Mouse (Mus musculus) brain, adult 2 months (tissue): ENCODE results near the gene Arpin.

Experiments
- DNase-seq: peaks from one replicate; pipeline ENCODE4 v3.0.0; 2011; ENCODE audit warnings: low read depth, low spot score

Gene Arpin

DNA sequence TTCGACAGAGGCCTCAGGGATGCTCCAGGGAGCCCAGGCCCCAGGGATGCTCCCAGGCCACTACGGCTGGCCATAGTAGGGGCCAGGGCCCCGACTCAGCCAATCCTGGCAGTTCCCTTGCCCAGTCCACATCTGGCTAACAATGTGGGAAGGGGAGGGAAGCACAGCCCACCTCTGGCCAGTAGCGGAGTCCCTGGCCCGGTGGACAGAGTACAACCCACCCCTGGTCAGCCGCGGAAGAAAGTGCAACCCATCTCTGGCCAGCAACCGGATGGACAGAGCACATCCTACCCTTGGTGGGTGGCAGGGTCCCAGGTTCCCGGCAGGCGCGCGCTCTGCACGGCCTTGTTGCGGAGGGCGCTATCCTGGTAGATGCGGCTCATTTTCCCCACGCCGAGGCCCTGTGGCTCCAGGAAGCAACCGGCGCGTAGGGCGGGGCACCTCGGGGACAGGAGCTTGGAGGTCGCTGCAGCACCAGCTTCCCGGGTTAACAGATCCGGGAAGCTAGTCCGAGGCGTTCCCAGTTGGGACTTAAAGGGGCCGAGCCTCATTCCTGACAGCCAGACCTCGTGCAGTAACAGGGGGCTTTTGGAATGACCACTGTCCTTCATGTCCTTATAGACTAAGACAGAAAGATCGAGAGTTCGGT is at the start of gene Arpin:
Gene Arpin (minus strand): TSS at position 498 of the 649 bp plus-strand sequence.
- peak; percentile 91 for DNase-seq

DNA sequence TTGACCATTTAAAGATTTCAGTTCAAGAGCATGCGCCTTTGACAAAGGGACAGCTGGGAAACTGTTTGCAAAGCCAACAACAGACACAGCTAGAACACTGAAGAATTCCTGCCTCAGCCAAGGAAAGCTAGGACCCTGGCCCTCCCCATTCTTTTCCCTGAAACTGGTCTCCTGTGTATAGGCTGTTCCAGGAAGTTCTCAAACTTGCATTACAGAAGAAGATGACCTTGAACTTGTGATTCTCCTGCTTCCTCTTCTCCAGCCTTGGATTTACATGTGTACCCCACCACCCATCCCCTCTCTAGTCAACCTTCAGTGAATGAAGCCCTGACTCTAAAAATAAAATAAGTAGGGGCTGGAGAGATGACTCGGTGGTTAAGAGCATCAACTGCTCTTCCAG is 40.2 kb upstream of the Arpin start:
- no peak for DNase-seq

DNA sequence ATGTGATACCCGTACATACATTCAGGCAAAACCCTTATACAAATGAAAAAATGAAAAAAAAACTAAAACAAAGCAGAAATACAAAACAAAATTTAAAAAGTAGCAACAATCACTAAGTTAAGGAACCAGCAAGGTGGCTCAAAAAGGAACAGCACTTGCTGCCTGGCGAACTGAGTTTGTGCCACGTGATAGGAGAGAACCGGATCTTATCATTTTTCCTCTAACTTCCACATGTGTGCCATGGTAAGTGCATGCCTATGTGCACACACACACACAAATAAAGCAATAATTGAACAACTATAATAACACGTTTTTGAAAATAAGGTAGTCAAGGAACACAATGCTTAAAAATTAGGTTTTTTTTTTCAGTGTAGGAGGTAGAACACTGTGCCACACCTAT is 37.0 kb upstream of the Arpin start:
- DNase-seq, result no peak

DNA sequence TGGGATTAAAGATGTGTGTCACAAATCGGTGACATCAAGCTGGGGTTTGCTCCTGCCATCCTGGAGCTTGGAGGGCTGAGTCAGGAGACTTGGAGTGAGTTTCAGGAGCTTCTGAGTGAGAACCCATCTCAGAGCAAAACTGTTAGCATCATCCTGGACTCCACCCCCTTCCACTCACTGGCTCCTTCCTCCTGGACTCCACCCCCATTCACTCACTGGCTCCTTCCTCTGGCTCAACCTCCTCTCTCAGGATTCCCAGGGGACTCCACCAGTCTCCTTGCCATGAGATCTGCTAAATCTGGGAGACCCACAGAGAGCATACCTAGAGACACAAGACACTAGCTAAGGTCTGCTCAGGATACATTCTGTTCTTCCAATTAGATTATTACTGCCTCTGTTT is 35.2 kb upstream of the Arpin start:
- no peak for DNase-seq

DNA sequence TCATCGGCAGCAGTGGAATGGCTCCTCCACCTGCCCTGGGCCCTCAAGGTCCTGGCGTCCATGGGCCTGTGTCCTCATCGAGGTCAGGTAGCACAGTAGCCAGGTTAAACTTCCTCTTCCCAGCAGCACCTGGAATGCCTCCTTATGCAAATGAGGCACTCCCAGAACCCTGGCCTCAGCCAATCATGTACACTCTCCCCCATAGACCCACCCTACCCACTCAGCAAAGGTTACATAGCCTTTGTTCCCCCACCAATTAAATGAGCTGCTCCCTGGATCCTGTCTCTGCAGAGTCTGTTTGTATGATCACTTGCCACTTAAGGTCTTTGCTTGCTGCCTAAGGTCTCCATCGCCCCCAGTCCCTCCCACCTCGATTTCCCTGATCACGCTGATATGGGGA is 33.2 kb upstream of the Arpin start:
- no peak for DNase-seq

DNA sequence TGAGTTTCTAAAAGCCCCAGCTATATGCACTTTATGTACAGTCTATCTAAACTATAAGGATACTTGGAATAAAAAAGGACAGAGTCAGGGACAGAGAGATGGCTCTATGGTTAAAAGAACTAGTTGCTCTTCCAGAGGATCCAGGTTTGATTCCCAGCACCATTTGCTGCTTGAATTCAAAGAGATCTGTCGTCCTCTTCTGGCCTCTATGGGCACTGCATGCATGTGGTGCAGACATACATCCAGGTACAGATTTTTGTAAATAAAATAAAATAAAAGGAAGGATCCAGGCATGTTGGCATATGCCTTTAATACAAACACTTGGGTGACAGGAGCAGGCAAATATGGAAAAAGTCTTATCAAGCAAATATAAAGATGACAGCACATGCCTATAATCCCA is 26.4 kb upstream of the Arpin start:
- no peak for DNase-seq

DNA sequence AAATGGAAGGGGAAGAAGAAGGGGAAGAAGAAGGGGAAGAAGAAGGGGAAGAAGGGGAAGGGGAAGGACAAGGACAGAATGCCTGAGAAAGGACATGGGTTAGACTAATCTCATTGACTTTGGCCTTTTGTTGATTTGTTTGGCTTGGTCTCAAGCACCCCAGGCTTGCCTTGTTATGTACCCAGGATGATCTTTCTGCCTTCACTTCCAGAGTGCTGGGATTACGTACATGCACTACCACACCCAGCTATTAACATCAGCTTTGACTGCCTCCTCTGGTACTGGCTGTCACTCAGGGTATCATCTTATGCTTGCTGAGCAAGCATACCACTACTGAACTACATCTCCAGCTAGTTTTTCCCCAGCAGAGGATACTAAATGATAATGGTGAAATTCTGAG is 21.0 kb upstream of the Arpin start:
- no peak for DNase-seq

DNA sequence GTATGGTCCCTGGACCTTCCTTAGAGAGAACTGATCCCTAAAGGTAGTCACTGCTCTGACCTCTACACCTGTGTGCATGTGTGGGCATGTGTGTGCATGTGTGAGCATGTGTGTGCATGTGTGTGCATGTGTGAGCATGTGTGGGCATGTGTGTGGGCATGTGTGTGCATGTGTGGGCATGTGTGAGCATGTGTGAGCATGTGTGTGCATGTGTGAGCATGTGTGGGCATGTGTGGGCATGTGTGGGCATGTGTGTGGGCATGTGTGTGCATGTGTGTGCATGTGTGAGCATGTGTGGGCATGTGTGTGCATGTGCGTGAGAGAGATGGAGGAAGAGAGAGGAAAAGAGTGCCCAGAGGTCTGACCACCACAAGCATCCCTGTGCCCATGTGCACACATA is 19.7 kb upstream of the Arpin start:
- no peak for DNase-seq

DNA sequence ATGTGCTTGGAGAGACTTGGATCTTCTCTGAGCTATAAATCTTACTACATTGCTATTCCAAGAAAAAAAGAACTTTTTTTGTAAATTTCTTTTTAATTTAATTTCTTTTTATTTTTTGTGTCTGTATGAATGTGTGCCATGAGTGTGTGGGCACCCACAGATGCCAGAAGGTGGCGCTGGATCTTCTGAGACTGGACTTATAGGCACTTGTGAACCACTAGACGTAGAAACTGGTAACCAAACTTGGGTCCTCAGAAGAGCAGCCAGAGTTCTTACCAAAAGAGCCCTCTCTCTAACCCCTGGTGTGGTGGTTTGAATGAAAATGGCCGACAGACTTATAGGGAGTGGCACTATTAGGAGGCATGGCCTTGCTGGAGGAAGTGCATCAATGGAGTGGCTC is 15.9 kb upstream of the Arpin start:
- no peak for DNase-seq

DNA sequence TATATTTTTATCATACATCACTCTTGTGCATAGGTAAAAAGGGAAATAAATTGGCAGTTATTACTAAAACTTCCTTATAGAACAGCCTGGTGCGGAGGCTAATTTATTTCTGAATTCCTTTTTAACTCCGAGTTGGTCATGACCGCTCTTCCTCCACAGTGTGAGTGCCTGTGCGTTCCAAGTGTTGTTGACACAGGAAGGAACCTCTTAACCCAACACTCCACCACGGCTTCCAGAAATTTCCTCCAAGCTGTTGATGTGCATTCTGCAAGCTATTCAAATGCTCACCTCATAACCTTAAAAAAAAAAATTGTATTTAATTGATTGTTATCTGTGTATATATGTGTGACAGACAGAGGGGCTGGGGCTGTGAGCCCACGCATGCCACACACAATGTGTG is 15.1 kb upstream of the Arpin start:
- no peak for DNase-seq

DNA sequence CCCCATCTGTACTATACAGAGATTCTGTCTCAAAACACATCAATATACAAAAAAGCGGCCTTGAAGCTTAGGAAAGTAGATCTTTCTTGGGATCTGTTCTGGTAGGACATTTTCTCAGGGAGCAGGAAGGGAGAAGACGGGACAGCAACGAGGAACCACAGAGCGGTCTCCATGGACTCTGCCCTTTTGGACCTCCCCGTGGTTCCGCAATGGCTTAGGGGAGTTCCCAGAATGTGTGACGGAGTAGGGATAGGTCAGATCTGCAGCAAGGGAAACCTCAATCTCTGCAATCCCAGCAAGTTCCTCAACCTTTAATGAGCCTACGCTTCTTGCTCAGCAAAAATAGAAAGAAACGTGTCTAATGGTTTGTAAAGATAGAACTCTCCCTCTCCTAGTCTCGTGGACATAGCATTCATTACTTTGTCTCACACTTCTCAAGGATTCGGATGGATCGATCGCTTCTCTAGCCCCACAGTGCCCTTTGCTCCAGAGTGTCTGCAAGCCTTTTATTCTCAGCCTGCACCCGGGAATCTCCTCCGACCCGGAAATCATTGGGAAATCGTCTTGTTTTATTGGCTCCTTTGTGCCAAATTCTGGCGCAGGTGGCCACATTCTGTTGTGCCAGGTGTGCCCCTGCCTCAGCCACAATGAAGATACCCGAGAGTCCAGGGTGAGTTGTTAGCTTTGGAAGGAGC is 499 bp upstream of the Arpin start:
- peak; percentile 69 for DNase-seq

DNA sequence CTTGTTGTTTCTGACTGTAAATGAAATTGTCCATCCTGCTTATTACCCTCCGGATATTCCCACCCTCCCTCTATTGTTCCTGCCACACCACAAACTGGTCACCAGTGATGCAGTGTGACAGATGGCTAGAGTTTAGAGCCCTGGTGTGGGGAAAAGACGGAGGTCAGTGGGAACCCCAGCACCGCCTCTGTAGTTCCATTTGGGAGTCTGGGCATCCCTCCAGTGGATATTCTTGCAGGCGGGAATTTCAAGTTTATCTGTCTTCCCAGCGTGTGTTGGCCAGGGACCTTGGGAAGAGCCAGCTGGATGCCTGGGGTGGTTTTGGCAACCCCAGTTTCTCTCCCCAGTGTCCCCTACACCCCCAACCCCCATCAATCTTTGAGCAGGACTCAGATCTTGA is 698 bp downstream of the Arpin start:
- DNase-seq, result peak; percentile 73

DNA sequence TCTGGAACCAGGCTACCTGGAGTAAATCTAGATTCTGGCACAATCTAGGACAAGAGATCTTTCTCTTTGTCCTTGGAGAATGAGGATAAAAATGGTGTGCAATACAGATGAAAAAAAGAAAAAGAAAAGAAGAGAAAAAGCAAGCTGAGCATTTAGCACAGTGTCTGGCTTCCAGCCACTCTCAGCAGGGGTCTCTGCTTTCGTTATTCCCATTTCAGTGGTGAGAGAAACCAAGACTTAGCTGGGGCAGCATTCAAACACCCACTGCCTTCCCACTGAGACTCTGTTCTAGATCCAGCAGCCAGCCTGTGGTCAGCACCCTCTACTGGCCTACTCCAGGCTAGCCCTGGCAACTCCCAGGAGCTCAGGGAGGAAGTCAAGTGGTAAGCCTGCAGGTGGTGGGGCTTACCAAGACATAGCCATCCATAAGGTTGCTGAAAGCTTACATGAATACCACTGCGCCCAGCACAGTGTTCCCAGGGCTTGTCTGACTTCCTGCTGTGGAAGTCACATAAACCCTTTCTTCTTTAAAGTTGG is 6.6 kb downstream of the Arpin start:
- peak; percentile 33 for DNase-seq

DNA sequence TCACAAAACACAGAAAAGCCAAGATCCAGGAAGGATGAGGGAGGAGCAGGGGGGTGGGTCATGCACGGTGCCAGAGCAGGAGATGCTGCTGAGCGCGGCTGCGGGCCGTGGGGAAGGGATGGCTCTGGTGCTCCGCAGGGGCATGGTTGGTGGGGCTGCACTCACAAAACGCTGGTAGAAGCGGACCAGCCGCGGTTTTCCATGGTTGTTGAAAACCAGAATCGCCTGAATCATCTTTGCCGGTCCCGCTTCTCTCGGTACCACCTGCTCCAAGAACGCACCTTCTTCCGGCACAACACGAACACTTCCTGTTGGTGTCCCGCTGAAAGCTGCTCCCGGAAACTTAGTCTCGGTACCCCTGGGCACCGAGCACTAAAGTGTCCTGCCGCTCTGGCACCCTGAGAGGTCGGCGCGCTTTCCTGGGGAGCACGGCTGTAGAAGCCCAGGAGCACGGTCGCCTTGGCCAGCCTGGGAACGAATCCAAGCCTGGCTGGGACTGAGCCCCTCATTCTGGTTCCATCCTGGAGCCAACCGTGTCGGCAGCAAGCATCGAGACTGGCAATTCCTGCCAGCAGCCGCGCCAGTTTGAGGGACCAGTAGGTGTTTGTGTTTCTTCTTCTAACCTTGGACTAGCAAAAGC is 14.7 kb downstream of the Arpin start, which contains the start of gene Ap3s2:
Gene Ap3s2 (minus strand): TSS at position 306 of the 640 bp plus-strand sequence.
- DNase-seq, result peak; percentile 97

DNA sequence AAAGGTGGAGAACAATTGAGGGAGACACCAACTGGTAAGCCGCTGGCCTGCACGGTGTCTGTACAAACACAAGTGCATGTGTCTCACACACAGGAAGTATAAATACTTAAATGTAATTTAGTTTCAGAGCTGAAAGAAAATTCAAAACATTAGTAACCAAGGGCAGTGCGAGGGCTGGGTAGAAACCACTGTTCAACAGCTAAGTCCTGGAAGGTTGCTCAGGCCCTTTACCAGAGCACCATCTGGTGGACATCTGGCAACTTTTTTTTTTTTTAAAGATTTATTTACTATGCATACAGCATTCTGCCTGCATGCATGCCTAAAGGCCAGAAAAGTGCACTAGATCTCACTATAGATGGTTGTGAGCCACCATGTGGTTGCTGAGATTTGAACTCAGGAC is 20.6 kb downstream of the Arpin start:
- peak; percentile 55 for DNase-seq

DNA sequence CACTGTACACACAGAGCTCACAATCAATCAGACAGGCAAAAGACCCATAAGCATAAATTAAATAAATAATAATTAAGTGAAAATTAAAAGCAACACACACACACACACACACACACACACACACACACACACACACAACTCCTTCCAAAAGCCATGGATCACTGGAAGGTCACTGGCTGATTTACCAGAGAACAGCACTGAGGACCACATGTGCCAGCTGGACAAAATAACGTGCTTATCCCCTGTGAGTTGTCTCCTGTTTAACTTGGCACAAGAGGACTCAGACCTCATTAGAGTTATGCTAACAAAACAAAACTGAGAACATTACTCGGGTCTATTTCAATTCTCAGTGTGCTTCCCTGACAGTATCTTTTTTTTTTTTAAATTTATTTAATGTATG is 27.8 kb downstream of the Arpin start:
- DNase-seq, result no peak

DNA sequence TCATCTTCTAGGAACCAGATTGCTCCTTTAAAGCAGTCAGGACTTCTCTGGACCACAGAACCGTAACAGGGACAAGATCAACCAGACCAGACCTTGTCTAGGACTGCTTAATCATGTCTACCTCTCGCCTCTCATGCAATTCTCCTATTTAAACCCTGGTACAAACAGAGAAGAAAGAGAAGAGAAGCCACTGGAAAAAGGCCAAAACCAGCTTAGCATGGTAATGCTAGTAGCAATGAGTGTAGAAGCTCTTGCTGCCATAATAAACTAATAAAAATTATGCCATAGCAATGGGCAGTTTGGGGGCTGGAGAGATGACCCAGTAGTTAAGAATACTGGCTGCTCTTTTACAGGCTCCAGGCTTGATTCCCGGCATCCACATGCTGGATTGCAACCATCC is 28.2 kb downstream of the Arpin start:
- no peak for DNase-seq

DNA sequence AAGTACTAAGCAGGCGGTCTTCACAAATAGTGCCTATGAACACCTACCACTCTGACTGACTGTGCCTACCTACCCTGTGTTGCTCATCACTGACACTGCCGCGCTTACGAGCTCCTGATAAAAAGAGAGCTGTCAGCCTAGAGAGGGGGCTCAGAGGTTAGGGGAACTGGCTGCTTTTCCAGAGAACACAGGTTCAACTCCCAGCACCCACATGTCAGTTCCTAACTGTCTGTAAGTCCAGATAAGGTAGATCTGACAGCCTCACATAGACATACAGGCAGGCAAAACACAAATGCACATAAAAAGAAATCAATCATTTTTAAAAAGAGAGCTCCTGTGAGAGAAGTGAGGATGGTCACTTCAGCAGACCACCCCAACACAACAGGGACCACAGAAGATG is 30.0 kb downstream of the Arpin start:
- DNase-seq, result no peak

DNA sequence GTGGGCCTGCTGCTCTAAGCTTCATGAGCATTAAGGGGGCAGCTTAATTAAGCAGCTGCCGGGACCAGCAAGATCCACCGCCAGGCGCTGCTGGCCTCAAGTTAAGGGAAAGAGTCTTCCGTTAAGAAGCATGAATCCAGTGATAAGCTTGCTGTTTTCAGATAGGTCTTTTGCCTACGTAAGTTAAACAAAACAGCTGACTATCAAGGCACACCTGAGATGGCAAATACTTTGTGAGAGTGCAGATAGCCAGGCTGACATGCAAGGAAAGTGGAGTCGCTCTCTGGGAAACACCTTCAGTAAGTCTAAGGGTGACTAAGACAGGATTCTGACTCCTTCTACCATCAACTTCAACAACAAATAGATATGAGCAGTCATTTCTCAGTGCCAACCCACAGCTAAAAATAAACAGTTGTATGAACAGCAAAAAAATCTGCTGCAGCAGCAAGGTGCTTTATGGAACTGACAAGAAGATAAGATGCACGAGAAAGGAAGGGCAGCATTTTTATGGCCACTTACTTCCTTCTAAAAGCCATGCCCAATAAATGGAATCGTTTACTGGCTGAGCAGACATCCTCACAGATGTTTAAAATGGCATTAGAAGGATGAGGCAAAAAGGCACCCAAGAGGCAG is 31.9 kb downstream of the Arpin start:
- DNase-seq, result no peak

DNA sequence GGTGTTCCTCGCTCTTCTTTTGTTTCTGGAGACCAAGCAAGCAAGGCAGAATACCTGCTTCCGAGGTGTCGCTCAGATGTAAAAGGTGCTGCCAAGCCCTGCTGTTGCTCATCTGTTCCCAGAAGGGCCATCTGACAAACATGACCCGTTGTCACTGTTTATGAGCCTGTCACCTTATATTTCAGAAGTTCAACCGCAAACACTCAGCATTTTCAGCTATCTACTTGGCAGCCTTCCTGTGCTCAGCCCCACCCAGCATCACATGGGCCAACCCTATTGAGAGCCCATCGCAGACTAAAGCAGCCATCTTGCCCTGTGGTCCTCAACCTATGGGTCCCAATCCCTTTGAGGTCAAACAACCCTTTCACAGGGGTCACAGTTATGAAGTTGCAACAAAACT is 34.4 kb downstream of the Arpin start:
- no peak for DNase-seq

DNA sequence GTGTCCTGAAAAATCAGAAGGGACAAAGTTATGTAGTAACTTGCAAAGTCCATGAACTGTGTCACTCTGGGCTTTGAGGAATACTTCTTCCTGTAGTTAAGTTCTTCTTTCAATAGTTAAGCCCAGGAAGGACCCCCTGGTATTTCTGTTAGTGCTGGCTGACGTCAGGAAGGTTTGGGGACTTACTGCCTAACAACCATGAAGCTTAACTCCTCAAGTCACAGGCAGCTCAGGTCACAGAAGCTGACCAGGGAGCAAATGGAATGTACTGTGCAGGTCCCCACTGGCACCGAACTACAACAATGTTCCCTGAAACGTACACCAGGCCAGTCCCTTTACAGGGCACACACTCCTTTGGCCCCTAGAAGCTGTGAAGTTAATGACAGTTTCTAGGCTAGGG is 39.9 kb downstream of the Arpin start:
- no peak for DNase-seq

DNA sequence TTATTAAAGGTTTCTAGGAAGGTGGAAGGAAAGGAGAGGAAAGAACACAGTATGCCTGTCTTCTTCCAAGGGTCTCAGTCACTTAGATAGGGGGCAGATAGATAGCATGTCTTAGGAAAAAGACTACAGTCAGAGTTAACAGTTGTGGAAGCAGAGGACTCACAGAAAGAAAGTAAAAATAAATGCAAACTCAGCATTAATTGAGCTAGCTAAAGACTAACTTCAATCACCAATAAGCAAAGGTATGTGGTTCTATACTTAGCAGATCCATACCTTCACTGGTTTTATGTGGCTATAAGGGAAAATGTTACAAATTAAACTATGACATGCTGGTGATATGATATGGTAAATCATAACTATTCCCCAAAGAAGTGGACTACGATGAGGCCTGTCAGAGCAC is 40.4 kb downstream of the Arpin start:
- DNase-seq, result no peak
